Mouse (Mus musculus) stomach, postnatal 0 days (tissue): ENCODE measurements at regions not wholly inside any gene's neighbourhood (a gene's known extent, or its start where the extent isn't known, plus 50 kb on each side); places are given as distances from the start of the nearest gene placed in this dataset.

Experiments
- ATAC-seq: fragments of 200-750 bp; cut with Nextera tagmentation; 2 replicates; pipeline ENCODE4 v1.8.0; 2017; ENCODE audit not compliant: low FRiP score, low TSS enrichment
- DNase-seq: peaks from one replicate; pipeline ENCODE4 v3.0.0-alpha.2; 2016; ENCODE audit warnings: low spot score
- H3K27ac ChIP-seq: fragments of 300-500 bp; sonication (generic); replicated peaks from 2 replicates; pipeline ENCODE4 v1.5.1; 2014; ENCODE audit warnings: mild to moderate bottlenecking, control low read depth
- H3K27me3 ChIP-seq: fragments of 300-500 bp; sonication (generic); 2 replicates; pipeline ENCODE4 v1.6.1; 2014; ENCODE audit warnings: low read length; ENCODE audit not compliant: control insufficient read depth, insufficient read depth
- H3K36me3 ChIP-seq: fragments of 300-500 bp; sonication (generic); 2 replicates; pipeline ENCODE4 v1.6.1; 2014; ENCODE audit warnings: low read length, mixed read lengths; ENCODE audit not compliant: control insufficient read depth, insufficient read depth
- H3K4me1 ChIP-seq: fragments of 300-500 bp; sonication (generic); replicated peaks from 2 replicates; pipeline ENCODE4 v1.6.1; 2014; ENCODE audit warnings: antibody characterized with exemption; ENCODE audit not compliant: control insufficient read depth, insufficient read depth
- H3K4me2 ChIP-seq: fragments of 300-500 bp; sonication (generic); replicated peaks from 2 replicates; pipeline ENCODE4 v1.6.1; 2014; ENCODE audit warnings: low read depth, mild to moderate bottlenecking, control low read depth, moderate library complexity
- H3K4me3 ChIP-seq: fragments of 300-500 bp; sonication (generic); 2 replicates; pipeline ENCODE4 v1.5.1; 2014; ENCODE audit warnings: low read depth, low read length, control low read depth
- H3K9ac ChIP-seq: fragments of 300-500 bp; sonication (generic); 2 replicates; pipeline ENCODE4 v1.6.1; 2014; ENCODE audit warnings: mild to moderate bottlenecking, low read length, control low read depth, mixed read lengths
- H3K9me3 ChIP-seq: fragments of 300-500 bp; sonication (generic); 2 replicates; pipeline ENCODE4 v1.6.1; 2016; ENCODE audit warnings: low read length; ENCODE audit not compliant: control insufficient read depth
- CTCF ChIP-seq: IDR thresholded peaks from 2 replicates; pipeline ENCODE4 v1.5.1; 2016; ENCODE audit warnings: antibody characterized with exemption, low read depth, mild to moderate bottlenecking, moderate library complexity
- EP300 ChIP-seq: optimal IDR thresholded peaks from 2 replicates; pipeline ENCODE3; 2016; ENCODE audit warnings: antibody characterized with exemption
- WGBS: fragments of 180-500 bp; shearing (Covaris S2); extraction: QIAGEN DNeasy Blood & Tissue Kit; methylation state at CpG from one replicate; pipeline ENCODE4 v1.1.7; 2014; 5-methylcytosine and 5-hydroxymethylcytosine counted together

DNA sequence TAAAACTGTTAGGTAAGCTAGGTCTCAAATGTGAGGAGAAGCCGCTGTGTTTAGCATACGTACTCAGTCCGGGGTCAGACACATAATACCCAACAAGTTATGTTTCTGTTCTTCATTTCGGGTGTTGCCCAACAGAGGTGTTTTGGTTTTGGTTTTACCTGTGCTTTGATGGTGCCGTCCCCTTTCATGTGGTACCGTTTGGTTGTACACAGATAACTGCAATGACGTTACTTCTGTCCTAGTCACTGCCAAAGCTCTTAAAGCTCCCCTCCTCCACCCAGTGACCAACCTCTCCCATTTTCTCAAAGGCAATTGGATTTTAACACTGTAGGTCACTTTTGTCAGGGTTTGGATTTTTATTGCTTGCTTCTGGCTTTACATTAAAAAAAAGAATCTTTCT lies 102.1 kb upstream of the Rap1b start:
- H3K27me3 ChIP-seq = no peaks in the 10 kb centered on the region
- no peak overlapping the region for H3K4me3 ChIP-seq
- ATAC-seq (no peak), DNase-seq (no peak)
- TF ChIP-seq EP300 (no peak), CTCF (no peak)
- H3K36me3 ChIP-seq = no peaks in the 10 kb centered on the region
- no peak overlapping the region for H3K27ac ChIP-seq
- no peaks in the 10 kb centered on the region for H3K9me3 ChIP-seq
- no peak overlapping the region for H3K9ac ChIP-seq
- WGBS = 79% methylated on average over 7 of the region's 7 CpGs
- no peak overlapping the region for H3K4me2 ChIP-seq
- no peaks in the 10 kb centered on the region for H3K4me1 ChIP-seq

DNA sequence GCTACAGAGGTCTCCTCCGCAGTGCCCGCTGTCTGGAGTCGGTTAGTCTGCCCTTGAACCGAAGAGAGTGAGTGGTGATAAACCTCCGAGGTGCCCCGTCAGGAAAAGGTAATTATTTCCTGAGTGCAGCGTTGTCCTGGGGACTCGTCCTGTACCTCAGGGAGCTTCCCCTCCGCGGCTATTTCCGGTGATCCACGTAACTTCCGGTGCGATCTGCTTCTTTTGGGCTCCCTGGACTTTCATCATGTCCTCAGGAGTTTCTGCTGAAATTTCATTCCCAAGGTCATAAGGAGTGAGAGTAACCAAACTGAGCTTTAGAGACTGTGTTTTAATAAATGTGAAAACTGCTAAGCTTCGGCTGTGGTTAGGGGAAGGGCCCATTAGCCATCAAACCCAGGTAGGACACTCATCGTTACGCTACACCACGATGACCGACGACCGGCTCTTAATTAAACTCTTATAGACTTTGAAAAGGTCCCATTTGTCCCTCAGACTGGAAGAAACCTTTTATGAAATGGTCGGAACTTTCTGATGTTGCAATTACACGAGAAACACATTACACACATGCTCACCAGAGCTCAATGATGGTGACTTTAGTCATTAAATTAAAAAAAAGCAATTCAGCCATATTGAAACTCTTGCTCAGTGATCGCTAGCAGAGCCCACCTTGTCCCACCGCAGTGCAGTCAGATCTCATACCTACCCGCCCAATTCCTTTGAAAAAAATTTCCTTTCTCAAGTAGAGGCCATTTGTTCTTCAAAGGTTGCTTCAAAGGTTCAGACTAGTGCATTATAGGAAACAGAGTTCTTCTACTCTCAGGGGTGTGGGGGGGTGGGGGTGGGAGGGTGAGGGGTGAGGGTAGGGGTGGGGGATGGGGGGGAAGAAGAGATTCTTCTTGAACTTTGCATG lies 106.5 kb upstream of the Rap1b start:
- TF ChIP-seq EP300 = no peak
- no peak for TF ChIP-seq CTCF
- whole genome bisulfite sequencing = 75% methylated on average over 26 of the region's 26 CpGs
- H3K4me2 ChIP-seq = no peak overlapping the region
- H3K4me1 ChIP-seq = no peaks in the 10 kb centered on the region
- H3K9ac ChIP-seq = no peak overlapping the region
- no peaks in the 10 kb centered on the region for H3K9me3 ChIP-seq
- ATAC-seq (no peak), DNase-seq (no peak)
- no peaks in the 10 kb centered on the region for H3K27me3 ChIP-seq
- H3K36me3 ChIP-seq = no peaks in the 10 kb centered on the region
- H3K4me3 ChIP-seq = no peak overlapping the region
- no peak overlapping the region for H3K27ac ChIP-seq

DNA sequence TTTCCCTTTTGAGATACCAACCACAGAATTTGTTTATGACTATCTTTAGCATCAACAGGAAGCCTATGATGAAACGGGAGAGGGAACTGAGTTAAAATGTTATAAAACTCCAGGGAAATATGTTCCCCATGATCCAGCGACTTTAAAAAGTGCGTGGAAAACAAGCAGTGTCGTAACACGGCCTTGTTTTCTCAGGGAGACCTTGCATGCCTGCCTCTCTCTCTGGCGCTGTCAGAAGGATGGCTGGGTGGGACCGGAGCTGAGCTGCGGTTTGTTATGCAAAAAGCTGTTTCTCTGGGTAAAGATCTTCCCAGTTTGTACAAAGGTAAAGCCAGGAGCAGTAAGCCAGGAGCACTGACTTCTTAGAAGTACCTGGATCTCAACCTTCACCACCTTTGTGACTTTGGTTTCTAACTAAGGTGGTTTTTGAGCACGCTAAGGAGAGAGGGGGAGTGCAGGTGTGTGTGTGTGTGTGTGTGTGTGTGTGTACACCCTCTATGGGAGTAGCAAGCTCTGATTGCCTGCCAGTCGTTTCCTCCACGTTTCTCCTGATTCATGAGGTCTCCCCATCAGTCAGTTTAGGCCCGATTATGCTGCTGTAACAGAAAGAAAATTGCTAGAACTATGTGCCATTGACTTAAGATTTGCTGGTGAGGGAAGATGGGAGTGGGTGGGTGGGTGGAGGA lies 107.3 kb upstream of the Rap1b start:
- DNase-seq = no peak
- H3K4me2 ChIP-seq = no peak overlapping the region
- WGBS = 34% methylated on average over 12 of the region's 12 CpGs

DNA sequence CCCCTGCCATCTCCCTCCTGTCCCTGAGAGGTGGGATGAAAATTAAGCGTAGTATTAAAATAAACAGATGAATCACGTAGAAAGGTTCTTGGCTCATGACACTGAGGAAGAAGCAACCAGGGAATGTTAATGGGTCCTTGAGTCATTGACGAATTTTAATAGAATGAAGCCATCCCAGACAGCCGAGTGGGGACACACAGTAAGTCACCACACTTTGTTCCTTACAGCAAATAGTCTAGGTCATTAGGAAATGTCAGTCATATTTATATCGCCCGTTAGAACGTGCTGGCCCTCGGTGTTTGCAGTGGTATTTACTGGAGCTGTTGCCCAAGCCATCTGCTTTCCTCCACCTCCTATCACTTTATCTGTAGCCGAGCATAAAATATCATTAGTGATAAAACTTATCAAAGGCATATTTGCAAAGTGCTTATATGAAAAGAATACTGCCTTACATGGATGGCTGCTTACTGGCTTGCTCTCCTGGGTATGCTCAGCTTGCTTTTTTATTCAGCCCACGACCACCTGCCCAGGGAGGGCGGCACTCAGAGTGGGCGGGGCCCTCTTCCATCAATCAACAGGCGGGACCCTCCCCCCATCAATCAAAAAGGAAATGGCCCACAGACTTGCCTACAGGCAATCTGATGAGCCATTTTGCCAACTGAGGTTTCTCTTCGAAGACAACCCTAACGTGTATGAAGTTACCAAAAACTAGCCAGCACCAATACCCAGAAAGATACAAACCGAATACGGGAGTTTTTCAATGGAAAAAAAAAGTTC lies 110.5 kb upstream of the Rap1b start:
- H3K9ac ChIP-seq = no peak overlapping the region
- H3K27me3 ChIP-seq = no peaks in the 10 kb centered on the region
- TF ChIP-seq EP300 = no peak
- TF ChIP-seq CTCF = no peak
- no peak overlapping the region for H3K27ac ChIP-seq
- DNase-seq (no peak), ATAC-seq (no peak)
- no peaks in the 10 kb centered on the region for H3K4me1 ChIP-seq
- no peak overlapping the region for H3K4me3 ChIP-seq
- 55% methylated on average over 17 of the region's 17 CpGs for WGBS
- H3K4me2 ChIP-seq = no peak overlapping the region
- no peaks in the 10 kb centered on the region for H3K9me3 ChIP-seq
- no peaks in the 10 kb centered on the region for H3K36me3 ChIP-seq

More for the DNA sequence above, 107.3 kb upstream of the Rap1b start:
- Histone ChIP-seq H3K4me1 (no peaks in the 10 kb centered on the region), H3K9me3 (no peaks in the 10 kb centered on the region), H3K27me3 (no peaks in the 10 kb centered on the region), H3K27ac (no peak overlapping the region), H3K9ac (0 out of 2 replicates have a peak overlapping the region, but pooled peaks have one; percentile 13), H3K36me3 (no peaks in the 10 kb centered on the region), H3K4me3 (no peak overlapping the region)
- TF ChIP-seq EP300 (no peak), CTCF (no peak)
- ATAC-seq = no peak

DNA sequence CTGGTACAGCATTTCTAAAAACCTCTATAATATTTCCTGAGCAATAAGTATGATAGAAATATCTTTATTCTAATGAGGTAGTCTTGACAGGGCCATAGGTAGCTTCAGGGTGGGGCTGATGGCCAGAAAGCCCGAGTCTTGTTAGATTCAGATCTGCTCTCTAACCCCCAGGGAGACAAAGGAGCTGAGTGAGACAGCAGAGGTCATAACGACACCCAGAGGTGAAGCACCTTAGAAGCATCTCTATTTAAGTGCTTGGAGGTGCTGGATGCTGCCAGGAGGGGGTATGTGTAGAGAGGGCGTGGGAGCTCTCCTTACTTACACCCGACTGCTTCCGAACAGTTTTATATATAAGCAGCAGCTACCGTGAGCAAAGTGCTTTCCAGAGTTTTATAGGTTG lies 128.9 kb upstream of the Rap1b start:
- H3K9me3 ChIP-seq = no peaks in the 10 kb centered on the region
- no peaks in the 10 kb centered on the region for H3K36me3 ChIP-seq
- no peak overlapping the region for H3K9ac ChIP-seq
- ATAC-seq (no peak), DNase-seq (no peak)
- WGBS = 67% methylated on average over 6 of the region's 6 CpGs
- H3K4me3 ChIP-seq = no peak overlapping the region
- H3K4me1 ChIP-seq = no peaks in the 10 kb centered on the region
- H3K27me3 ChIP-seq = no peaks in the 10 kb centered on the region
- H3K27ac ChIP-seq = no peak overlapping the region
- TF ChIP-seq CTCF = no peak
- no peak for TF ChIP-seq EP300
- no peak overlapping the region for H3K4me2 ChIP-seq
